Mouse (Mus musculus) megakaryocyte-erythroid progenitor cell, adult 5-6 weeks (primary cell): ENCODE results near the gene Jade1. TPM values are rescaled to one million over a fixed set of nuclear protein-coding genes. Genes with fewer than 3 reads are reported as not detected.
A peak's percentile ranks its signal among the peaks of the same experiment; 100 is the strongest.

Experiments
- ATAC-seq: replicated peaks from 2 replicates; pipeline ENCODE4 v1.8.0; 2016; ENCODE audit warnings: mild to moderate bottlenecking, inconsistent platforms; ENCODE audit not compliant: severe bottlenecking, poor library complexity, low FRiP score, low TSS enrichment
- total RNA-seq, 2 experiments: library from RNA; stranded (forward) in 1 of 2; stranded (reverse) in 1 of 2; fragments of 200-1000, 215-1000 nt in 1 of 2; fragments of >200 nt in 1 of 2; fragmentation: Nextera tagmentation in 1 of 2; gene quantifications; 2 replicates each; pipeline ENCODE4 v1.2.3; 2014 to 2017

Jade1 gene
- total RNA-seq, 2 experiments from 2014 or later: 36.3 to 38.0 TPM

DNA sequence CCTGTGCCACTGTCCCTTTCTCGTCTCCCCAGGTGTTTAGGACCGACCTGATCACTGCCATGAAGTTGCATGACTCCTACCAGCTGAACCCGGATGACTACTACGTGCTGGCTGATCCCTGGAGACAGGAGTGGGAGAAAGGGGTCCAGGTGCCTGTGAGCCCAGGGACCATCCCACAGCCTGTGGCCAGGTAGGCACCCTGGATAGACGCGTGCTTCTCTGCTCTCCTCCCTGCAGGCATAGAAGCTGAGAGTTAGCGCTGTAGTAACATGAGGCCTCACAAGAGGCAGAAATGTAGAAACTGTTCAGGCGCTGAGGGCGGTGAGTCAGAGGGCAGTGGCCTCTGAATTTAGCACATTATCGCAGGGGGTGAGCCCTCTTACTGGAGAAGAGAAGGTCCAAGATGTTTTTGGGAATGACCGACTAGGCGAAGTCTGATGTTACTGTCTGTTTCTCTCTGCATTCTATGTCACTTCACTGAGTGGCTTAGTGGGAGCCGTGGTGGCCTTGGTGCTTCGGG is 36.2 kb downstream of the Jade1 start:
- no peak for ATAC-seq

DNA sequence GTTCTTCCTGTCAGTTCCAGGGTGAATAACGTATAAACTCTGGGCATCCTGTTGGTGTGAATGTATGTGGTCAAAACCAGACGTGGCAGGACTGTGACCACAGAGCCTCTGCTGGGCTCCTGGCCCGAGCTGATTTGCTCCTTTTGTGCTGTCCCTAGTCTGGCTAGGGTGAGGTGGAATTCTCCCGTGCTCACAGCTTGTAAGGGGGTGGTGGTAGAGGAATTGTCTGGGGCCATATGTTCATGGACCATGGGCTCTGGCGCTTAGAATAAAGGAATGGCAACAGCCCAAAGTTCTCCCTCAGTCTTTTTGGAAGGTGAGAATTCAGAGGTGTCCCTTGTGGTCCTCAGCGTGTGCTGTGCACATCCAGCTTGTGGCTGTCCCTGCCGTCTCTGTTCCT is 37.3 kb downstream of the Jade1 start:
- ATAC-seq: no peak

DNA sequence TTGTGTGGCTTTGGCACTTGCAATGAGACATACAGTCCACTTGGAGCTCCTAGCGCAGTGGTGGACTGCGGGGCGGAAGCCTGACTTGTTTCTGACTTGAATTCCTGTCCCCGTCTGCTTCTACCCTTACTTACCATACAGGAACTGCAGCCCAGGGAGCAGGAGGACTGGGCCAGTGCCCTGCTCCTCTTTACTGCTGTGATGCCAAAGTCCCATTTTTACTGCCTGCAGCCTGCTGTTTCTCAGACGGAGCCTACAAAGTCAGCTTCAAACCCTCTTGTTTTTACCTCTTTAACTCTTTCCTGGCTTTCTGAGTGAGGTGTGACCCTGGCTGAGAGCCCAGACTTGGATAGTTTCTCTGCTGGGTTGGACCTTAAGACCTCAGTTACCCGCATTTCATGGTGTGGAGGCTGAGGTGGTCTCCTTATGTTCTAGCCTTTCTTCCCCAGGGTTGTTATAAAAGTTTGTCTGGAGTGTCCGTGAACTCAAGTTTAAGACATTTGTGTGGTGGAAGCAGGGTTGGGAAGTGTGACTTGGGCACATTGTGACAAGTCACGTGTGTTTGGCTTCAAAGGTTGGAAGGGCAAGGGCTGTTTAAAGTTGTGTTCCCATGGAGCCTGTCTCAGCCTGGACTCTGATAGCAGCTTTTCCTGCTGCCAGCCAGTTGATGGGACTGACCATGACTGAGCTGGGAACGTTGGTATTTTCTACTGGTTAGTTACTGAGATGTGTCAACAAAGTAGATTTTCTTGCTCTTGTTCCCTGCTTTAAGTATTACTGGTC is 38.8 kb downstream of the Jade1 start:
- ATAC-seq: no peak

DNA sequence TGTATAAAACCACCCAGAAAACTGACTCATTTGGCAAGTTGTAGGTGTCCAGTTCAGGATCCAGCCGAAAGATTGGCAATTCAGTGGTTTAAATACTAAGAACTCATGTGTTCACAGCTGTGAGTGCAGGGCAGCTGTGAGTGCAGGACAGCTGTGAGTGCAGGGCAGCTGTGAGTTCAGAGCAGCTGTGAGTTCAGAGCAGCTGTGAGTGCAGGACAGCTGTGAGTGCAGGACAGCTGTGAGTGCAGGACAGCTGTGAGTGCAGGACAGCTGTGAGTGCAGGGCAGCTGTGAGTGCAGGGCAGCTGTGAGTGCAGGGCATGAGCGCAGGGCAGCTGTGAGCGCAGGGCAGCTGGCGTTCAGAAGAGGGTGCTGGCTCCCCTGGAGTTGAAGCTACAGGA is 39.5 kb downstream of the Jade1 start:
- no peak for ATAC-seq

DNA sequence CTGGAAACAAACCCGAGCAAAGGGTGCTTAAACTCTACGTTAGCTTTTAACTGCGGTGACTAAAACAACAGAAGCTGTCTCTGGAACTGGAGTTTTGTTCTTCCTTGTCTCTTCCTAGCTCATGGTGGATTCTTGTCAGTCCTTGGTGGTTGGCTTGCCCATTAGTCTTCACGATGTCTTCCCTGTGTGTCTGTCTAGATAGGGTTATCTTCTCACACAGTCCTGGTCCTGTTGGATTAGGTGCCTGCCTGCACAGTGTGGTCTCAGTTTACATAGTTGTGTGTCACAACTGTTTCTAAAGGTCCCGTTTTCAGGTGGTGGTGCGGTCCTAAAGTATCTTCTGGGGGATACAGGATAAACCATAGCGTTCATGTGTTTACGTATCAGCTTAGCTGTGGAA is 41.5 kb downstream of the Jade1 start:
- peak; percentile 54 for ATAC-seq

DNA sequence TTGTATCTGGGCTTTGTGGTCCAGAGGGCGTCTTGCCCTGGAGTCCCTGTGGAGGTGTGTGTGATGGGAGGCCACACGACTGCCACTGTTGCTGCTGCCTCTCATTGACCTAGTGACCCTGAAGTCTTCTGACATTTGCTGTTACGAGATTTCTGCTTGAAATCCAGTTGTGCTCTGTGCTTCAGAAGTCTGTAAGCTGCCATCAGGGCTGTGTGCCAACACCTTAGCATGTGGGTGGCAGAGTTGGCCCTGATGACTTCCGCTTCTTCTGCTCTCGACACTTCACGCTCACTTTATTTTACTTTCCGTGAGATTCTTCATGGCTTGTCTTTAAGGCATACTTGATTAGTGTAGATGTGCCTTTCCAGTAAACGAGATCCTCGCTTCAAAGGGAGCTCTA is 42.9 kb downstream of the Jade1 start:
- ATAC-seq: no peak

DNA sequence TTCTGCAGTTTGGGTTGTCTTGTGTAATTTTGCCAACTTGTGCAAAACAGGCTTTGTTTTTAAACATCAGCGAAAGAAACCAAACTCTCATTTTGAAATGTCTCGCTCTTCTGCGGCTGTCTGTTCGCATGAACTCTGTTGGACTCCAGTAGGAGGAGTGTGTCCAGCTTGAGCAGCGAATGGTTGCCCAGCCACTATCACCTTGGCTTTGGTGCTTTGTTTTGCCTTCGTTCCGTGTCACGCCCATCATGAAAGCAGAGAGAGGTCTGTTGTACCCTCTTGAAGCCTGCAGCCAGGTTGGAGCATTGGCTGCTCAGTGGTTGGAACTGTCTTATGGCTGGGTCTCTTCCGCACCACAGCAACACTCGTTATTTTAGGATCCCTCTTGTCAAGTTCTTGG is 43.7 kb downstream of the Jade1 start:
- no peak for ATAC-seq

DNA sequence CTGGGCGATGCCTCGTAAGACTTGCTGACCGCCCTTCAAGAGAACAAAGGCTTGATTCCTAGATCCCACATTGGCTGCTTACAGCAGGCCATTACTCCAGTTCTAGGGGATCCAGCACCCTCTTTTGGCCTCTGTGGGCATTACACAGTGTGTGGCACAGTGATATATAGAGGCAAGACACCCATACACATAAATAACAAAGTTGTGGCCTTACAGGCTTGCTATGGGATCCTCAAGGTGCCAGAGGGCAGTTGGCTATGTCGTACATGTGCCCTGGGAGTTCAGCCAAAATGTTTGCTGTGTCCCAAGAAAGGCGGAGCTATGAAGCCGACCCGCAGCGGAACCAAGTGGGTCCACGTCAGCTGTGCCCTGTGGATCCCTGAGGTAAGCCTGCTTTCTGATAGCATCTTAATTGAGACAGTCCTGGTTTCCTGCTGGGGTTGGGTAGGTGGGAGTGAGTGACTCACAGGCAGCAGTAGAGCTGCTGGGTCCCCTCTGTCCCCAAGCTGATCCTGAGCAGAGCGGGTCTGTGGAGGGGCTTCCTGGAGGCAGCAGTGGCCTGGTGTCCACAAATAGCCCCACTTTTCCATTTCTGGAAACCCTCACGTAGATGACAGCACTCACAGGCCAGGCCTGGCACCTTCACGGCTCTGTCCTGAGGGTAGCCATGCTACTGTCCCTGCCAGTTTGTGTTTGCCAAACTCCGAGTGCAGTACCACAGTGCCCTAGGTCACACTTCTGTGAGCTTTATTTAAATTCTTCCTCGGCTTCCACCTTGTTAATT is 44.5 kb downstream of the Jade1 start:
- ATAC-seq: peak; percentile 69; the same call in 1 of the 2 replicates

DNA sequence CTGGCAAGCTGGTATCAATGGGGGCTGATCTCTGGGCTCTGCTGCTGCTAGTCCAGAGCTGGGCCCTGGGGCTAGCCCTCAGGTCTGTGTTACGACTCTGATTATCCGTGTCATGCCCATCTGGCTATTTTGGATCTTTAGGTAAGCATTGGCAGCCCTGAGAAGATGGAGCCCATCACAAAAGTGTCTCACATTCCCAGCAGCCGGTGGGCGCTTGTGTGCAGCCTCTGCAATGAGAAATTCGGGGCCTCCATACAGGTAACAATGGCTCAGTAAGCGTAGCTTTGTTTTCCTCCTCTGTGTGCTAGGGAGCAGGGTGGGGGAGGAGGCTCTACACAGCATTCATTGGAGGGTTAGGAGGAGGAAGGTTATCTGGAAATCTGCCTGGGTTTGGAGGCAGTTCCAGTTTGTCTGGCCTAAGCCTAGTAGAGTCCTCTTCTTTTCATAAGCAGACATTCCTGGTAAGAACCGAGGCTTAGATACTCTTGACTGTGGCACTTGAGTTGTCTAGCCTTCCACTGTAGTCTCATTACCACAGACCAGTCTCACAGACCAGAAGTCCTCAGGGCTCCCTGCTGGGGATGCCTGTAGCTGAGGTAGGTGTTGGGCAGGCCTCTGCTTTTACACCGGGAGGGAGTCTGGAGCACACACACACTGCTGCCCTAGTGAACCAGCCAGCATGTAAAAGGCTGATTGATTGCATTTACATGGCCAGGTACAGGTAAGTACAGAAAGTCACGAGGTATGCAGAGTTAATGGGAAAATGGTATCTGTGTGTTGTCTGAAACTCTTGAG is 45.9 kb downstream of the Jade1 start:
- ATAC-seq: no peak

DNA sequence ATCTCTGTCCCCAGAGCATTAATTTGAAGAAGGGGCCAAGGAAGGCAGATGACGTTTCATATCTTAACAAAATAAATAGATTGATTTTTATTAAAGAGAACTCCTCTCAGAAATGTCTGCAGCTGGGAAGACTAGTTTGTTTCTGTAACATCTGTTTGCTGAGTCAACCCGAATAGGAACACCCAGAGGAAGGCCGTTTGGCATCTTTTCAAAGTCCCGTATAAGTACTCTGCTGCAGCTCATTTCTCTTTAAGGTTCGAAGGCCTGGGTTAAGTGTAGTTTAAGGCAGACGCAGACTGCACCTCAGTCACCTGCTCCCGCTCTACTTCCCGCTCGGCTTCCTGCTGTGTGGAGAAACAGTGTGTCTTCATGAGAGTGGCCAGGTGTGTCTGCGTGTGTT is 47.4 kb downstream of the Jade1 start:
- no peak for ATAC-seq

DNA sequence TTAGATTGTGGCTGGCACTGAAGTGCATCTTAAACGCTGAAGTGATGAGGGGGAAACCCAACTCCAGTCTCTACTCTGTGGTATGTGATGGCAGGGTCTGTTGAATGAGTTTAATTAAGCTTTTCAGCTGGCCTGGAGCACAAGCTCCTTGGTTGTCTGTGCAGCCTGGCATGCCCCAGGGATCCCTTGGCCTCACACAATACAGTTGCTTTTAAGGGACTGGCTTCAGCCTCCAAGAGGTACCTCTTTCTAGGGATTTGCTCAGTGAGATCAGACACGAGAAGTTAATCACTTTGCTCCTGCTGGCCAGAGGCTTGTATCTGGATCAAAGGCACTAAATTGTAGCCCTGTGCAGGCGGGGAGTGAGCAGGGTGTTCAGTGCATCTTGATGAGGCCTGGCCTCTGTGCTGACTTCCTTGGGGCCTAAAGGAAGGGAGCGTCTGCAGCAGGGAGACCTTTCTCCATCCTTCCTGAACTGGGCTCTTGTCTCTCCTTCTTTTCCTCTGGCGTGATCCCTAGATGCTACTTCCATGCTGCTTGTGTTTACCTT is 48.0 kb downstream of the Jade1 start:
- no peak for ATAC-seq

DNA sequence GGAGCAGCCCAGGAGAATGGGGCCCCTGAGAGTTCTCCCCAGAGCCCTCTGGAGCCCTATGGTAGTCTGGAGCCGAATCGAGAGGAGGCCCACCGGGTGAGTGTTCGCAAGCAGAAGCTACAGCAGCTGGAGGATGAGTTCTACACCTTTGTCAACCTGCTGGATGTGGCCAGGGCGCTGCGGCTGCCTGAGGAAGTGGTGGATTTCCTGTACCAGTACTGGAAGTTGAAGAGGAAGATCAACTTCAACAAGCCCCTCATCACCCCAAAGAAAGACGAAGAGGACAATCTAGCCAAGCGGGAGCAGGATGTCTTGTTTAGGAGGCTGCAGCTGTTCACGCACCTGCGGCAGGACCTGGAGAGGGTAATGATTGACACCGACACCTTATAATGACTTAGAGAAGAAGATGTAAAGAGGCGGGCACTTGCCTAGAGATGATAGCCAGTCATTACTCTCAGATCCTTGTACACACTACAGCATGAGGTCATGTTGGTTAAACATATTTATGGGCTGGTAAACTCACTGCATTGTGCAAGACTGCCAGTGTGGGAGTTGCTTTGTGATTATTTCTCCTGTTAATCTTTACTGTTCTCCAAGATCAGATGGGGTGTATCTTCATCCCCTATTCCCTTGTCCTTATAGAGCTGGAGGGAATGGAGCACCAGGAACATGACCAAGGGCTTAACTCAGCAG is 49.2 kb downstream of the Jade1 start:
- ATAC-seq: no peak

DNA sequence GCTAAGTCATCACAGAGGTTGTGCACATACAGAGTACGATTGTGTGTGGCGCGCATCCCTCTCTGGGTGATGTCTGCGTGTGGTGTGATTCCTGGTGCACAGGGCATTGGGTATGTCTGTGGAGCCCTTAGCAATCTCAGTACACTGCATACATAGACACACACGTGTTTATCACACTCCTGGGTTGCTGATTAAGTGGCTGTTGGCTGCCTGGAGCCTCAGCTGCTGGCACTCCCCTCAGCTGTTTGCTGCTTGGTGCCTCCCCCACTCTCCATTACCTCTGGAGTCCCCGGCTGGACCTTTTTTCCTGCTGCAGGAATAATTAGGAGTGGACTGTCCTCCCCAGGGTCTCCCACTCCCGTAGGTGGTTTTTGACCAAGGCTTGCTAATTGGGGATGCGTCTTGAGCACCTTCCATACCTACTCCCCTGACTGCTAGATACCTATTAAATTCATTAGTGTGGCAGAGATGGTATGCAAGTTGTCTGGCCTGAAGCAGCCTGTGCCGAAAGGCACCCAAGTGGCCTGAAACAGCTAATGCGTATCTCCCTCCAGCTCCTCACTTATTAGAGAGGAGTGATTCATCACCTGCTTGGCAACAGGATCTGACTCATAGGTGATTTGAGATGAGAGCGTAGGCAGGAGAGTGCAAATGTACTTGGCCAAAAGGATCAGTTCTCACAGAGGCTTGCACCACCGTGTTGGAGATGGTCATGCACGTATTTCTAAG is 50.2 kb downstream of the Jade1 start:
- ATAC-seq: no peak

DNA sequence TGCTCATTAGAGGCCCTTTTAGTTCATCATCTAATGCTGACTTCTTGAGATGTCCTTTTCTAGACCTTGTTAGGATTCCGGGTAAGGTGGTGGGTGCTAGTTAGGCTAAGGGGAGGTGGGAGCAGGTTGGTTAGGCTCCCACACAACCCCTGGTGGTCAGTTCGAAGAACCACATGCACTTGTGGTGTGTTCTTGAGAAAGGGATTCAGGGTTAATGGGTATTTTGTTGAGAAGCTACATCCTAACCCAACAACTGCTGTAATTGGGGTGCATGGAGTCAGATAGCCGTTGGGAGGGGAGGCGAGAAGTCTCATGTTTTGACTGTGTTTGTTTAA is 50.8 kb downstream of the Jade1 start:
- ATAC-seq: peak; percentile 69

DNA sequence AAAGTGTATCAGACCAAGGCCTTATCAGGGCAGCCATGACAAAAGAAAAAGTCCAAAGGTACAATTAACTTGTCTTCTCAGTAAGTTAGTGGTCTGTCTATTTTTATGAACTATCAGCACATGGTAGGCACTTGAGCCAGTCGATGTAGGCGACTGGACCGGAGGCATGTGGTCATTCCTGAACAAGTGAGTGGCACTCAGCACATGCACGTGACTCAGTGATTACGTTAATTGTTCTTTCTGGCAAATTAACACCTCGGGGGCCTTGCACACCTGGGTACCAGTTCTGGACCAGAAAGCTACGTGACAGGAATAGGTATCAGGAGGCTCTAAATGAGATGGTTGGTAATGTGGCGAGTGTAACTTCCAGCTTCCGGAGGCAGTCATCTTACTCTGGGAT is 51.5 kb downstream of the Jade1 start:
- no peak for ATAC-seq

DNA sequence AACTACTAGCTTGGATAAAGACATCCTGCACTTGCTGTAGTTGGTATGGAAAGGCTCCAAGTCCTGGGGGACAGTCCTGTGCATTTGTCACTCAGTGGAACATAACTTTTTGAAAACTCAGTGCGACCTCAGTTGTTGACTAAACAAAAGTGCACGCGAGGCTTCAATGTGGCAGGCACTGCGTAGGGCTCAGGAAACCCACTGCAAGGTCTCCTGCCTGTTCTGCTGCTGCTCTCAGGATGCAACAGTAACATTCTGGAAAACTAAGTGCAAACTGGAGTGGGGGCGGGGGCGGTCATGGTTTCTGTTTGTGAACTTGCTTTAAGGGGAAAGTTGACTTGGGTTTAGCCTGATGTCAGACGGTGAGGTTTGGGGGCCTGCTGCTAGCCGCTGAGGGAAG is 51.9 kb downstream of the Jade1 start:
- ATAC-seq: no peak

DNA sequence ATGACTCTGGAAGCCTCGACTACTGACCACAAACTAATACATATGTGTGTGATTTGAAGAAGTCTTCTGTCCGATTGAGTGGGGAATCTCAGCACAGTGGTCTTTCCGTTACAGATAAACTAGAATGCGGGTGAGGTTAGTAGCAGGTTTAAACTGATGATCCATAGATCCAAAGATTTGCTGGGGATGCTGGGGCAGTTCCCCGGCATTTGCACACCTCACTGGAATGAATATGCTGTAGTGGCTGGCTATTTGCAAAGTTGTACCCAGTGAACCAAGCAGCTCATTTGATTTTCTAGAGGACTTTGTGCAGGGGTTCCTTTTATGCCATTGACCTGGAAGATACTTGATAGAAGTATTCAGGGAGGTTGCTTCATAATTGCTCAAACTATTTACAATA is 53.5 kb downstream of the Jade1 start:
- no peak for ATAC-seq

DNA sequence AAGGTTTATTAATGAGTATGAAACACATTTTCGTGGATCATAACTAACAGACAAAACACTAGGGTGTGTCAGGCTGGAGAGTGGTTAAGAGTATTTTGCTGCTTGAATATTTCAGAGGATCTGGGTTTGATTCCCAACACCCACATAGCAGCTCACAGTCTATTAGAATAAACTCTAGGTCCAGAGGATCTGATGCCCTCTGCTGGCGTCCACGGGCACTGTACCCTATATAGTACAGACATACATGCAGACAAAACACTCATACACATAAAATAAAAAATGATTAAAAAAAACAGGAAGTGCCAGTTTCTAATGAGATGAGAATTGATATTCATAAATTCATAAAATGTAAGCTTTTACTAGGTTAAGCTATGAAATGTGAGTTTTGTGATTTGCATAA is 56.7 kb downstream of the Jade1 start:
- peak; percentile 77; the same call in 1 of the 2 replicates for ATAC-seq

DNA sequence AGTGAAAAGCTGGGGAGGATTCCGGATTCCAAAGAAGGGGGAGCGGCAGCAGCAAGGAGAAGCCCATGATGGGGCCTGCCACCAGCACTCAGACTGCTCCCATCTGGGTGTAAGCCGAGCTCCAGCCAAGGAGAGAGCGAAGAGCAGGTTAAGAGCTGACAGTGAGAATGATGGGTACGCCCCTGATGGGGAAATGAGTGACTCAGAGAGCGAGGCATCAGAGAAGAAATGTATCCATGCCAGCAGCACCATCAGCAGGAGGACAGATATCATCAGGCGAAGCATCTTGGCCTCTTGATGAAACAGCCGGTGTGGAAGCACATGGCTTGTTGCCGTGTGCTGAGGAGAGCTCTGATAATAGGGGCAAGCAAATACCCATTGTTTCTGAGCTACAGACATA is 58.2 kb downstream of the Jade1 start:
- no peak for ATAC-seq
